Mouse (Mus musculus) heart, embryonic 12.5 days (tissue): Measurements from ENCODE around the gene Trmt10a. TPM values are rescaled to one million over a fixed set of nuclear protein-coding genes. Genes with fewer than 3 reads are reported as not detected.

Experiments used
- ATAC-seq: fragments of 200-750 bp; cut with Nextera tagmentation; 2 replicates; pipeline ENCODE4 v1.8.0; 2017; ENCODE audit warnings: moderate TSS enrichment, moderate library complexity; ENCODE audit not compliant: insufficient number of reproducible peaks, low FRiP score
- H3K27ac ChIP-seq: fragments of 300-500 bp; sonication (generic); 2 replicates; pipeline ENCODE4 v1.5.1; 2016; ENCODE audit warnings: mild to moderate bottlenecking, moderate library complexity; ENCODE audit not compliant: poor library complexity, severe bottlenecking
- H3K27me3 ChIP-seq: fragments of 300-500 bp; sonication (generic); replicated peaks from 2 replicates; pipeline ENCODE4 v1.6.1; 2016; ENCODE audit warnings: mild to moderate bottlenecking, moderate library complexity
- H3K36me3 ChIP-seq: fragments of 300-500 bp; sonication (generic); 2 replicates; pipeline ENCODE4 v1.6.1; 2016; ENCODE audit warnings: mild to moderate bottlenecking, moderate library complexity
- H3K4me1 ChIP-seq: fragments of 300-500 bp; sonication (generic); replicated peaks from 2 replicates; pipeline ENCODE4 v1.6.1; 2016; ENCODE audit warnings: mild to moderate bottlenecking
- H3K4me2 ChIP-seq: fragments of 300-500 bp; sonication (generic); 2 replicates; pipeline ENCODE4 v1.6.1; 2016; ENCODE audit warnings: mild to moderate bottlenecking, moderate library complexity
- H3K4me3 ChIP-seq: fragments of 300-500 bp; sonication (generic); 2 replicates; pipeline ENCODE4 v1.5.1; 2016; ENCODE audit warnings: mild to moderate bottlenecking
- H3K9ac ChIP-seq: fragments of 300-500 bp; sonication (generic); 2 replicates; pipeline ENCODE4 v1.6.1; 2016; ENCODE audit warnings: mild to moderate bottlenecking, moderate library complexity
- H3K9me3 ChIP-seq: fragments of 300-500 bp; sonication (generic); replicated peaks from 2 replicates; pipeline ENCODE4 v1.6.1; 2016; ENCODE audit warnings: mild to moderate bottlenecking, moderate library complexity
- WGBS: fragments of 180-500 bp; shearing (Covaris S2); methylation state at CpG from one replicate; pipeline ENCODE4 v1.1.7; 2016; 5-methylcytosine and 5-hydroxymethylcytosine counted together
- polyA plus RNA-seq: library from polyadenylated mRNA; unstranded; fragments of >200 nt; fragmentation: Nextera tagmentation; extraction: Ambion mirVana; gene quantifications from 2 replicates; pipeline ENCODE4 v1.2.1, GENCODE M21; 2016

Trmt10a gene
- polyA plus RNA-seq, 1 experiment from 2014 or later, result 12.8 TPM

GRCm38 (mm10) chr3:138114106-138114505, 29.1 kb upstream of the Trmt10a start:
- no peak overlapping the region for H3K9ac ChIP-seq
- peaks cover 19% of the 10 kb centered on the region for H3K4me1 ChIP-seq
- H3K36me3 ChIP-seq, result no peaks in the 10 kb centered on the region
- no peaks in the 10 kb centered on the region for H3K9me3 ChIP-seq
- ATAC-seq, result no peak
- H3K4me2 ChIP-seq, result no peak overlapping the region
- H3K4me3 ChIP-seq, result no peak overlapping the region
- H3K27ac ChIP-seq, result no peak overlapping the region
- WGBS, result 79% methylated on average over 17 of the region's 17 CpGs
- H3K27me3 ChIP-seq, result no peaks in the 10 kb centered on the region

GRCm38 (mm10) chr3:138116871-138117270, 26.4 kb upstream of the Trmt10a start:
- Histone ChIP-seq H3K4me3 (no peak overlapping the region), H3K9ac (no peak overlapping the region), H3K9me3 (no peaks in the 10 kb centered on the region), H3K4me2 (no peak overlapping the region), H3K4me1 (peaks cover 25% of the 10 kb centered on the region), H3K27ac (peak overlapping the region; percentile 44; the same call in 1 of the 2 replicates), H3K27me3 (no peaks in the 10 kb centered on the region), H3K36me3 (no peaks in the 10 kb centered on the region)
- 67% methylated on average over 4 of the region's 4 CpGs for WGBS
- no peak for ATAC-seq

GRCm38 (mm10) chr3:138118392-138118791, 24.9 kb upstream of the Trmt10a start:
- peak overlapping the region; percentile 42 for H3K27ac ChIP-seq
- H3K9me3 ChIP-seq, result no peaks in the 10 kb centered on the region
- H3K4me3 ChIP-seq, result no peak overlapping the region
- 45% methylated on average over 6 of the region's 6 CpGs for WGBS
- H3K4me1 ChIP-seq, result peaks cover 25% of the 10 kb centered on the region
- no peaks in the 10 kb centered on the region for H3K27me3 ChIP-seq
- ATAC-seq, result 0 out of 2 replicates have a peak, but pooled peaks have one; percentile 18
- H3K9ac ChIP-seq, result no peak overlapping the region
- H3K36me3 ChIP-seq, result no peaks in the 10 kb centered on the region
- H3K4me2 ChIP-seq, result no peak overlapping the region

- Histone ChIP-seq H3K27ac (peak overlapping the region; percentile 42), H3K36me3 (no peaks in the 10 kb centered on the region), H3K4me1 (peaks cover 25% of the 10 kb centered on the region), H3K4me3 (no peak overlapping the region), H3K9ac (no peak overlapping the region), H3K27me3 (no peaks in the 10 kb centered on the region), H3K4me2 (peak overlapping the region; percentile 29; the same call in 1 of the 2 replicates), H3K9me3 (no peaks in the 10 kb centered on the region)
- WGBS, result 51% methylated on average over 14 of the region's 14 CpGs
- ATAC-seq, result peak; percentile 59; the same call in 1 of the 2 replicates
Measured at GRCm38 (mm10) chr3:138118831-138119230, 24.4 kb upstream of the Trmt10a start.

- no peaks in the 10 kb centered on the region for H3K9me3 ChIP-seq
- H3K4me3 ChIP-seq, result no peak overlapping the region
- H3K36me3 ChIP-seq, result no peaks in the 10 kb centered on the region
- H3K4me2 ChIP-seq, result peak overlapping the region; percentile 11; the same call in 1 of the 2 replicates
- peak; percentile 53; the same call in 1 of the 2 replicates for ATAC-seq
- H3K27me3 ChIP-seq, result no peaks in the 10 kb centered on the region
- peaks cover 25% of the 10 kb centered on the region for H3K4me1 ChIP-seq
- H3K9ac ChIP-seq, result no peak overlapping the region
- H3K27ac ChIP-seq, result peak overlapping the region; percentile 70
- WGBS, result 58% methylated on average over 16 of the region's 16 CpGs
Measured at GRCm38 (mm10) chr3:138119444-138120105, 23.7 kb upstream of the Trmt10a start.

GRCm38 (mm10) chr3:138121461-138121860, 21.8 kb upstream of the Trmt10a start:
- Histone ChIP-seq H3K4me2 (no peak overlapping the region), H3K27ac (no peak overlapping the region), H3K4me3 (no peak overlapping the region), H3K4me1 (peaks cover 24% of the 10 kb centered on the region), H3K9me3 (no peaks in the 10 kb centered on the region), H3K36me3 (no peaks in the 10 kb centered on the region), H3K27me3 (no peaks in the 10 kb centered on the region), H3K9ac (no peak overlapping the region)
- 87% methylated on average over 2 of the region's 2 CpGs for WGBS
- no peak for ATAC-seq

GRCm38 (mm10) chr3:138123842-138124241, 19.4 kb upstream of the Trmt10a start:
- H3K9ac ChIP-seq, result no peak overlapping the region
- no peaks in the 10 kb centered on the region for H3K27me3 ChIP-seq
- peaks cover 10% of the 10 kb centered on the region for H3K4me1 ChIP-seq
- H3K9me3 ChIP-seq, result no peaks in the 10 kb centered on the region
- no peak overlapping the region for H3K27ac ChIP-seq
- no peaks in the 10 kb centered on the region for H3K36me3 ChIP-seq
- ATAC-seq, result no peak
- H3K4me3 ChIP-seq, result no peak overlapping the region
- no peak overlapping the region for H3K4me2 ChIP-seq
- 71% methylated on average over 10 of the region's 10 CpGs for WGBS

- ATAC-seq, result no peak
Measured at GRCm38 (mm10) chr3:138129110-138129509, 14.1 kb upstream of the Trmt10a start.

GRCm38 (mm10) chr3:138130692-138131091, 12.6 kb upstream of the Trmt10a start:
- Histone ChIP-seq H3K27me3 (no peaks in the 10 kb centered on the region), H3K9ac (no peak overlapping the region), H3K27ac (no peak overlapping the region), H3K9me3 (no peaks in the 10 kb centered on the region), H3K4me1 (peaks cover 15% of the 10 kb centered on the region), H3K4me2 (no peak overlapping the region), H3K4me3 (no peak overlapping the region), H3K36me3 (no peaks in the 10 kb centered on the region)
- WGBS, result 58% methylated on average over 1 of the region's 1 CpGs
- ATAC-seq, result no peak

More at GRCm38 (mm10) chr3:138129110-138129509, 14.1 kb upstream of the Trmt10a start:
- Histone ChIP-seq H3K27ac (no peak overlapping the region), H3K36me3 (no peaks in the 10 kb centered on the region), H3K9ac (no peak overlapping the region), H3K4me1 (peaks cover 15% of the 10 kb centered on the region), H3K4me3 (no peak overlapping the region), H3K27me3 (no peaks in the 10 kb centered on the region), H3K4me2 (no peak overlapping the region), H3K9me3 (no peaks in the 10 kb centered on the region)
- WGBS, result 72% methylated on average over 6 of the region's 6 CpGs

GRCm38 (mm10) chr3:138131168-138131567, 12.1 kb upstream of the Trmt10a start:
- ATAC-seq, result no peak
- no peak overlapping the region for H3K27ac ChIP-seq
- H3K9ac ChIP-seq, result no peak overlapping the region
- H3K4me1 ChIP-seq, result peaks cover 17% of the 10 kb centered on the region
- H3K4me3 ChIP-seq, result no peak overlapping the region
- WGBS, result 44% methylated on average over 9 of the region's 9 CpGs
- H3K27me3 ChIP-seq, result no peaks in the 10 kb centered on the region
- H3K36me3 ChIP-seq, result no peaks in the 10 kb centered on the region
- H3K9me3 ChIP-seq, result no peaks in the 10 kb centered on the region
- H3K4me2 ChIP-seq, result no peak overlapping the region

- H3K4me2 ChIP-seq, result no peak overlapping the region
- no peaks in the 10 kb centered on the region for H3K36me3 ChIP-seq
- ATAC-seq, result no peak
- H3K4me1 ChIP-seq, result peaks cover 17% of the 10 kb centered on the region
- H3K9ac ChIP-seq, result no peak overlapping the region
- no peak overlapping the region for H3K4me3 ChIP-seq
- no peaks in the 10 kb centered on the region for H3K27me3 ChIP-seq
- 84% methylated on average over 8 of the region's 8 CpGs for WGBS
- no peaks in the 10 kb centered on the region for H3K9me3 ChIP-seq
- H3K27ac ChIP-seq, result no peak overlapping the region
Measured at GRCm38 (mm10) chr3:138133463-138133862, 9.8 kb upstream of the Trmt10a start.

- H3K36me3 ChIP-seq, result no peaks in the 10 kb centered on the region
- peaks cover 13% of the 10 kb centered on the region for H3K4me1 ChIP-seq
- no peak overlapping the region for H3K4me2 ChIP-seq
- no peak overlapping the region for H3K9ac ChIP-seq
- no peak for ATAC-seq
- no peaks in the 10 kb centered on the region for H3K27me3 ChIP-seq
- 72% methylated on average over 11 of the region's 11 CpGs for WGBS
- H3K27ac ChIP-seq, result no peak overlapping the region
- H3K9me3 ChIP-seq, result no peaks in the 10 kb centered on the region
- no peak overlapping the region for H3K4me3 ChIP-seq
Measured at GRCm38 (mm10) chr3:138133916-138134315, 9.3 kb upstream of the Trmt10a start.
